Mouse (Mus musculus) R1 (cell line): ENCODE data around the gene Lin7b.
A peak's percentile ranks its signal among the peaks of the same experiment; 100 is the strongest.
"Not testable (repeated sequence)": the region's sequence is repeated elsewhere in the genome, so short reads cannot be mapped to it uniquely, and the experiment has no call there.

Experiments
- DNase-seq: peaks from one replicate; pipeline ENCODE4 v3.0.0-alpha.2; 2018; ENCODE audit warnings: low read depth, low spot score

The Lin7b gene

DNA sequence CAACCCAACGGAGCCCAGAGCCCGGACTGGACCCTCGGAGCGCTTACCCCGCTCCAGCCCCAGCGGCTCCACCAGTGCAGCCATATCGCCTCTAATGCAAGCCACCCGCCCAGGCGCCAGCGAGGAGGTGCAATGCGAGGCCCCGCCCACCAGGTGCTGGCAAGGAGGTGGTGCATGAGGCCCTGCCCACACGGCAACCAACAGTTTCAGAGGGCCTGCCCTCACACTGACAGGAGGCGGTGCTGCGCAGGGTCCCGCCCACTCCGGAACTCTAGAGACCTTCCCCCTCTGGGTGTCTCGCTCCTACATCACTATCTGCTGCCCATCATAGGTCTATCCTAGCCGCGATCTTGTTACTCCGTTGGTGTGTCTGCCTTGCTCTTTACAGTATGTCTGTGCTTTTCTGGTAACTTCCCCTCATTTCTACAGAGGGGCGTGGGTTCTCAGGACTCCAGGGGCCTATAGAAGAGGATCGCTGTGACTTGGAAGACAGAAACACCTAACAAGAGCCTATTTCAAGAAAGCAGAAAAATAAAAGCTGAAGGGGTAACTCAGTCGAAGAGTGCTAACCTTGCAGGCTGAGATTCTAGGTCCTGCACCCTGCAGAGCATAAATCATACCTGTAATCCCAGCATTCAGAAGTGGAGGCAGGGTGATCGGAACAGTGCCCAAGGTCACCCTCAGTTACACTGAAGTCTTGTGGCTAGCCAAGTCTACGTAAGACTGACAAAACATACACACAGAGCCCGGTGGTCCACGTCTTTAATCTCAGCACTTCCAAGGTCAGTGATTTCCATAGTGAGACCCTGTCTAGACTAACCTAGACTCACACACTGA lies at the start of gene Lin7b:
Lin7b (minus strand) TSS at position 109 of the 837 bp plus-strand sequence.
- peak; percentile 96 for DNase-seq

- DNase-seq: peak; percentile 46
Observed at GRCm38 (mm10) chr7:45417962-45418492, 47.6 kb upstream of the Lin7b start.

DNA sequence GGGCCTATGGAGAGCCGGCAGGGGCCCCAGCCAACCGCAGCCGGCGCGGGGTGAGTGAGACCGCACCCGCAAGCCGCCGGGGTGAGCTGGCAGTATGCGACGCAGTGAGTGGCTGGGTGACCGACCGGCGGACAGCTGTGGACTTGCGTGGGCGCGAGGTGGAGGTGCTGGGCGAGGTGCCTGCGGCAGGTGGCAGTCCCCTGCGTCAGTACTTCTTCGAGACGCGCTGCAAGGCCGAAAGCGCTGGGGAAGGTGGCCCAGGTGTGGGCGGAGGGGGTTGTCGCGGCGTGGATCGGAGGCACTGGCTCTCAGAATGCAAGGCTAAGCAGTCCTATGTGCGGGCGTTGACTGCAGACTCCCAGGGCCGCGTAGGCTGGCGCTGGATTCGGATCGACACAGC lies 45.3 kb upstream of the Lin7b start:
- no peak for DNase-seq

GRCm38 (mm10) chr7:45414740-45415224 lies 44.4 kb upstream of the Lin7b start:
- DNase-seq: no peak

GRCm38 (mm10) chr7:45413864-45414739 lies 43.7 kb upstream of the Lin7b start:
- DNase-seq: no peak

- DNase-seq: peak; percentile 69
Observed at GRCm38 (mm10) chr7:45413113-45413863, 42.9 kb upstream of the Lin7b start, which contains the start of gene Ntf5. Gene Ntf5, plus strand, starts transcription at chr7:45413695.

- DNase-seq: no peak
Observed at GRCm38 (mm10) chr7:45412421-45412820, 42.0 kb upstream of the Lin7b start.

- no peak for DNase-seq
Observed at GRCm38 (mm10) chr7:45409497-45410163, 39.2 kb upstream of the Lin7b start.

DNA sequence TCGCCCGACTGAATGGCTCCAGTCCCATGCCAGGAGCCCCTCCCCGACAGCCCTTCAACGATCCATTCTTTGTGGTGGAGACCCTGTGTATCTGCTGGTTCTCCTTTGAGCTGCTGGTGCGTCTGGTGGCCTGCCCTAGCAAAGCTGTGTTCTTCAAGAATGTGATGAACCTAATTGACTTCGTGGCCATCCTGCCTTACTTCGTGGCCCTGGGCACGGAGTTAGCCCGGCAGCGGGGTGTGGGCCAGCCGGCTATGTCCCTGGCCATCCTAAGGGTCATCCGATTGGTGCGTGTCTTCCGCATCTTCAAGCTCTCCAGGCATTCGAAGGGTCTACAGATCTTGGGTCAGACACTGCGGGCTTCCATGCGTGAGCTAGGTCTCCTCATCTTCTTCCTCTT lies 38.6 kb upstream of the Lin7b start:
- no peak for DNase-seq

DNA sequence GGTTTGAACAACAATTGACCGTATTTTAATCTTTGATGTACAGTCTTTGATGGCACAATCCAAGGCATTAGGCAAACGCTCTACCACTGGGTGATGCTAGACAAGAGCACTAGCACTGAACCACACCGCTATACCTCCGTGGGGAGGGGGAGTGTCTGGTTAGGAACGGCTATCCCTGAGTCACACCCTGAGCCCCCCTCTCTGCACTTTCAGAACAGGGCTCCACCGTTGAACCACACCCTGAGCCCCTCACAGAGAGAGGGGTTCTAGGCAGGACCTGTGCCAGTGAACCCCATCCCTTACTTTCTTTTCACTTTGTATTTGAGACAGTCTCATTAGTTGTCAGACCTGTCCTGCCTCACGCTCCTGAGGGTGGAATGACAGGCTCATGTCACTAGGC lies 38.0 kb upstream of the Lin7b start:
- DNase-seq: no peak

DNA sequence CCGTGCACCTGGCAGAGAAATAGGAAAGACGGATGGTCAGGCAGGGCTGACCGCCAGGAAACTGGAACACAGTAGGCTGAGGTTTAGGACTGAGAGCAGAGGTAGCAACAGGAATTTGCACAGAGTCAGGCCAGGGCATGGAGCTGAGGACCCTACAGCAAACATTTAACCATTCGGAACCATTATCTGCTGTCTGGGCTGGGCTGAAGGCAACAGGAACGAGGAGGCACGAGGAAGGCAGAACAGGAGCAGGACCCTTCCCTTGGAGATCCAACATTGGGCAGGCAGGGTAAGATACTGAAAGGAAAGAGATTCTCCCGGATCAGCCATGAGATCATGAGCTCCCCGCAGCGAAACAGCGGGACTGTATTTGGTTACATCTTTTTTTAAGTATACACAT lies 37.5 kb upstream of the Lin7b start:
- no peak for DNase-seq

GRCm38 (mm10) chr7:45406157-45407156 lies 36.1 kb upstream of the Lin7b start:
- DNase-seq: peak; percentile 37

DNA sequence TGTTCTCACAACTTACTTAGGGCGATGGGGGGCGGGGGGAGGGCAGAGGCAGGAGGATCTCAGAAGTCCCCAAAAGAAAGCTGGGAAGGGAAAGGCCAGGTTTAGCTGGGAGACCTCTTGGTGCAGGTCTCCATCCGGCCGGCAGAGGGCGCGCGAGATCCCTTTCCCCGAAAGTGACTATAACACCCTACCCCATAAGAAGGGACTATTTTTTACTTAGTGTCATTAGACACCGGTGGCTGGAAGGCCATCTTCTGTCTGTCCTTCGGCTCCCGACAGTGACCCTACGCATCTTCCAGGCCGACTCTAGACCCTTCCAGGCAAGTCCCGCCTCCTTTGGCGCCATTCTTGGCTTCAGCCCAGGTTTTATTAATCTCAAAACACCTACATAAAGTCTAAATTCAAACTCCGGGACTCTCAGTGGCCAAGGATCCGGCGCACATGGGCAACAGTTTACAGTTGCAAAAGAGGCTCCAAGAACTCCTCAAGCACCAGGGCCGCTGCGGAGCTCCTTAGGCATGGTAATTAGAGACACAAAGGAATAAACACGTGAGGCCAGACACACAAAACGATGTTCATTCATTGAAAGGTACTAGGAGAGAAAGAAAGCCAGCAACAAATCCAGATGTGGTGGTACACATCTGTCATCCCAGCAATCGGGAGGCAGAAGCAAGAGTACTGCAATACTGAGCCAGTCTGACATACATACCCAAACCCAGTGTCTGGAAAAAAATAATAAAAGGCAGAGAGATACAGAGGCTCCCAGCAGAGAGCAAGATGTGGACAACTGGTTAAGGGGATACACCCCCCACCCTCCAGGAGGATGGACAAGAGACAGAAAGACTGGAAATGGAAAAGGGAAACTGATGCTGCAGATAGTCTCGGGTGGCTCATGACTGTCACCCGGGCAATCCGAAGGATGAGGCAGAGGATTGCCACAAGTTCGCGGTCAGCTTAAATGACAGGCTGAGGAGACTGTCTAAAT lies 35.0 kb upstream of the Lin7b start, which contains the start of gene Kcna7:
Kcna7 (plus strand) TSS at position 563 of the 985 bp plus-strand sequence.
- DNase-seq: peak; percentile 76

DNA sequence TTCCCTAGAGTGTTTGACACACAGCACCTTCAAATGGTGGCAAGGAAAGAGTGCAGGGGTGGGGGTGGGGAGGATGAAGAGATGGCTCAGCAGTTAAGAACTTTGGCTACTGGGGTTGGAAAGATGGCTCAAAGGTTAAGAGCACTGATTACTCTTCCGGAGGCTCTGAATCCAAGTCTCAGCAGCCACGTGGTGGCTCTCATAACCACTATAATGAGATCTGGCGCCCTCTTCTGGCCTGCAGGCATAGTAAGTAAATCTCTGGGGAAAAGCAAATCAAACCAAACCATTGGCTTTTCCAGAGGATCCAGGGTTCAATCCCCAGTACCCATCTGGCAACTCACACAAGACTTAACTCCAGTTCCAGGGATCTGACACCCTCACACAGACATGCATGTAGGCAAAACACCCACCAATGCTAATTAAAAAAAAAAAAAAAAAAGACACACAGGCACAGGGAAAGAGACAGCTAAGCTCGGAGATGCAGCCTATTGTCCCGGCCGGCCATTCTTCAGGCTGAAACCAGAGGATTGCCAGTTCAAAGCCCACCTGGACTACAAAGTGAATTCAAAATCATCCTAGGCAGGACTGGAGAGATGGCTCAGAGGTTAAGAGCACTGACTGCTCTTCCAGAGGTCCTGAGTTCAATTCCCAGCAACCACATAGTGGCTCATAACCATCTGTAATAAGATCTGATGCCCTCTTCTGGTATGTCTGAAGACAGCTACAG lies 33.3 kb upstream of the Lin7b start:
- DNase-seq: peak; percentile 89

DNA sequence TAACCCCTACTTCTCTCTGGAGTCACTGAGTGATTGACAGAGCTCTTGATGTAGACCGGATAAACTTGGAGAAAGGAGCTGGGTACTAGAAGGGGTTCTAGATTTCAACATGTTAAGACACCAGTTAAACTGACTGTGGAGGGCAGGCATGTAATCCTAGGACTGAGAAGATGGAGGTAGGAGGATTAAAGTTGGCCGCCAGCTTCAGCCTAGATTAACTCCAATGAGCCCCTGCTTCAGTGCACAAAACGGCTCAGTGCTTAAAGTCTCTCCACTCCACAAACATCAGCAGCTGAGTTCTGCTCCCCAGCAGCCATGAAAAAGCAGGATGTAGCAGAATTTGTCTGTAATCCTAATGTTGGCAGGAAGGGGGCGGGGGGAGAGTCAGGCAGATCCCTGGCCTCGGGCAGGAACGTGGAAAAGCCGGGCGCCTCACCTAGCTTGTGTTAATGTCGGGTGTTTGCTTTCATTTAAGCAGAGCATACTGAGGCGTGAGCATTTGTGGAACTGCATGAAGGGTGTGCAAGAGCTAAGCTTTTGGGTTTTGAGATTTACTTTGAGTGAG lies 31.2 kb upstream of the Lin7b start:
- peak; percentile 73 for DNase-seq

- DNase-seq: no peak
Observed at GRCm38 (mm10) chr7:45396787-45397186, 26.4 kb upstream of the Lin7b start.

DNA sequence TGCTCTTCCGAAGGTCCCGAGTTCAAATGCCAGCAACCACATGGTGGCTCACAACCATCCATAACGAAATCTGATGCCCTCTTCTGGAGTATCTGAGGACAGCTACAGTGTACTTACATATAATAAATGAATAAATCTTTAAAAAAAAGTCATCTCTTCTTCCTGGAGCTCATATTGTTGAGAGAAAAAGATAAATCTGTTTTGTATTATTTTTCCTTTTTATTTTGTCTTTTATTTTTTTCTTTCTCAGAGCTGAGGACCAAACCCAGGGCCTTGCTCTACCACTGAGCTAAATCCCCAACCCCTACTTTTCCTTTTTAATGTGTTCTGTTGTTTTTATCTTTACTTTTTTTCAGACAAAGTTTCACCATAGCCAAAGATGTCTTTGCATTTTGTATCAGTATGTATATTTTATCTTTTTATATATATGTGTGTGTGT lies 26.0 kb upstream of the Lin7b start:
- not testable (repeated sequence) for DNase-seq
